Mouse (Mus musculus): ENCODE measurements around the gene Slfn8. TPM values are rescaled to one million over a fixed set of nuclear protein-coding genes. Genes with fewer than 3 reads are reported as not detected.
"Not testable (repeated sequence)": the region's sequence is repeated elsewhere in the genome, so short reads cannot be mapped to it uniquely, and the experiment has no call there.

Slfn8 gene
- under 1 TPM; 0.28 TPM for total RNA-seq (2021)

DNA sequence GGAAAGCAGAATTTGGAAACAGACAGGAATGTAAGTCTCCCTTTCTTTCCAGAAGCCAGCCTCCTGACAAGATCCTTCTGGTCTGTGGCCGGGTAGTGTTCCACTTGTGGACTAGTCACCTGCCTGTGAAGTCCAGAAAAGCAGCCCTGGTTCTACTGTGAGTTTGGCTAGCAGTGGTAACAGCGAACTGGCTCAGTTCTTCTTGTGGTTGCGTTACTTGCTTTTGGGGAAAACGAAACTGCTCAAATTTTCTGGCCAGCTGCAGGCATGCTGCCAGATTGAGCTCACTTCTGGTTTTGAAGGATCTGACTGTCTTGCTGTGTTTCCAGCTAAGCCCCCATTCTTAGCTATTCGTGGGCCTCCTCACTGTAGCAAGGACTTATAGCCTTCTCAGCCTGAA, at the start of gene Slfn8:
TSS of gene Slfn8 (minus strand) at position 190 of the 400 bp plus-strand sequence.
- intact Hi-C loops (cut with DNase I) = no loop called here
- DNase-seq (ENCODE audit: extremely low spot score in 1 of 2, low spot score in 2 of 2) = peak in 1 of 2 experiments; percentile 30

DNA sequence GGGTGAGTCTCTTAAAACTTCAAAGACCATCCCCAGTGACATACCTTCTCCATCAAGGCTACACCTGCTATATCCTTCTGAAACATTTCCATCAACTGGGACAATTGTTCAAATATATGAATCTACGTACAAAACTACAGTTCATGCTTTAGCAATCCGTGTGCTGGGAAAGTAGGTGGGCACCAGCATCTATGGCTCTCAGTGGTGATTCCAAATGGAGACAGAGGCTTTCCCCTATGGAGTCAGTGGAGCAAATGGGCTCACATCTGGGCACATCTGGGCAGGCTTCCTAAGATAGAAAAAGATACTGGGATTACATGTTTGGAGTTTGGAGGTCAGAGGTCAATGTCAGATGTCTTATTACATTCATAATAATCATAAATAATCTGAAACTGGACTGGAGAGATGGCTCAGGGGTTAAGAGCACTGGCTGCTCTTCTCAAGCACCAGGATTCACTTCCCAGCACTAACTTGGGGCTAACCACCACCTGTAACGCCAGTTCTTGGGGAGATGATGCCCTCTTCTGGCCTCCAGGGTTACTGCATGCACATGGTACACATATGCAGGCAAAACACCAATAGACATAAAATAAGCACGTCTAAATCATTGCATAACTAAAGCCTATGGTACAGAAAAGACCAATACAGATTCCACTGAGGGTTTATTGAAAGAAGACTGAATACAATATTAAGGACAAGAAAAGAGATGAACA, 47.5 kb upstream of the Slfn8 start:
- DNase-seq (ENCODE audit: extremely low spot score in 1 of 2, low spot score in 2 of 2) = no peak
- intact Hi-C loops (cut with DNase I) = no loop called here

DNA sequence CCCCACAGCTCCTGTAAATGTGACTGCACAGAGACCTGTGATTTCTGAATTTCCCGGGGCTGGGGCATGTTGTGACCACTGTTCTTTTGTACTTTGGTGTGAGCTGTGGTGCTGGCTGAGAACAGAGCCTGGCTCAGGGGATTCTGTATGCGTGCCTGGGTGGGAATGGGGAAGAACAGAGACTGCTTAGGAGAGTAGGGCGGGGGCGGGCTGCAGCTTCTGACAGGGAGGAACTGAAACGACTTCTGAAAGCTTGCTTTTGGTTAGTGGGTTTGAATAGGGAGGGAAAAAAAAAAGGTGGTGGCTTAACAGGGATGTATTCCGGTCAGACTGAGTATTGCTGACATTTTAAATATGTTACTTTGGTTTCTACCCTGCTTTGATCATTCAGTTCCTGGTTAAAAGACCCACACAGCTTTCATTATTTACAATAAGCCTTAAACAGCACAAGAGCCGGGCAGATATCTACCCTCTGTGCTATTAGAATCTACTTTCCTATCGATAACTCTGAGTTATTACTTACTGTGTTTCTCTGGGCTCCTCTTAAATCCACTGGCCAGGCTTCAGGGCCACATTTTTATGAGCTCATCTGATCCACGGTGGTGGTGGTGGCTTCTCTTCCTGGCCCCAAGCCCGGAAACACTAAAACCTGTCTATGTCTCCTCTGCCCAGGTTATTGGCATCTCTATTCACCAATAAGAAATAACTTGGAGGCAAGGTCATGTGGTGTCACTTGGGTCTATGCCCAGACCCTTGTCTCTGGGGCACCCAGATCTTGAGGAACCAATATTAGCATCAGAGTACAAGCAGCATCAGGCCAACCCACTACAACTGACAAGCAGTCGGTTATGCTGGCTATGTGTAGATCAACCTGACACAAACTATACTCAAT, 46.3 kb upstream of the Slfn8 start:
- DNase-seq (ENCODE audit: extremely low spot score in 1 of 2, low spot score in 2 of 2) = peak in 1 of 2 experiments; percentile 25
- intact Hi-C loops (cut with DNase I) = no loop called here

DNA sequence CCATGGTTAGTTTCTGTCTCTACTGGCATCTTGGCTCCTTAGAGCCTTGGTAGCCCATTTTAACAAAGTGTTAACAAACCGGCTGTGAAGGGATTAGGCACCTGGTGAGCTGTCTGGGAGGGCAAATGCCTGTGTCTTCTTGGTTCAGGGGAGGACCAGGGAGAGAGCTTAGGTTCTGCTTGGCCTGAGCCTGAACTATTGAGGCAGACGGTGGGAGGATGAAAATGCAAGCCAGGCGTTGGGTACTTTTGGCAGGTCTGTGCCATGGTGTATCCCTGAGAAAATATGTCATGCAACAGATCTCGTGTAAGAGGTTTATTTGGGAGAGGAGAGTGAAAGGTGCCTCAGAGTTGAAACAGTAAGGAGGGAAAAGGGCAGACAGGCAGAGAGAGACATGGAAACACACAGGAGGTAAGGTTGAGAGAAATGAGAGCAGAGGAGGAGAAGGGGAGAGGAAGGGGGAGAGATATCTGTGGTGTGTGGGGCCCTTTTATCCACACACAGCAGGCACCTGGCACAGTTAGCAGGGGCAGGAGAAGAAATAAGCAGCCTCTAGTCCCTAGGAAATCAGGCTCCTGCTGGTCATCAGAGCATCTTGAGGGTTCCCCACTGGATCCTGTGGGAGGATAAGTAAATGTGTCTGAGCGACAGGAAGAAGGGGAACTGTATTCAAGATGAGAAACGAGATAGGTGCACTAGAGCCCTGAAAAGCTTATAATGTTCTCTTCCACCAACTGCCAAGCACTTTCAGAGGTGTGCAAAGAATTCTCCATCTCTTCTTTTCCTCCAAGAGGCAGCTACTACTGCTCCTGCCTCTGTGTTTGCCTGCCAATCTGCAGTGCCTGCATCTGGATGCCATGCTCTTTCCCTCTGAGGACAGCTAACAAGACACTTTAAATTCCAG, 45.1 kb upstream of the Slfn8 start:
- DNase-seq (ENCODE audit: extremely low spot score in 1 of 2, low spot score in 2 of 2) = no peak
- intact Hi-C loops (cut with DNase I) = no loop called here

DNA sequence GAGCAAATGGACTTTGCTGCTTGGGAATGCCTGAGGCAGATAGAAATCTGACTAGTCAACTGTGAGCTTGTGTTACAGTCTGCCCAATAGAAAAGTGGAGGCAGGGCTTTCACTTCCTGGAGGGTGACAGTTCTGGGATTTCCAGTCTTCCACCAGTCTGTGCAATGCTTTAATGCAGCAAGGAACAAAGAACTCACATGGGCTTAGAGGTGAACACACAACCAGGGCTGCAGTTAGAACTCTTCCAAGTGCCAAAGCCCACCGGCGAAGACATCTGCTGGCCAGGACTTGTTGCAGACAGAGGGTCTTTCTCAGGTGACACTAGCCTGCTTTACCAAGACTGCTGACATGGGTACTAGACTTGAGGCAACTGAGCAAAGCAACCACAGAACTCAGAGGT, 44.3 kb upstream of the Slfn8 start, which contains the start of gene Slfn2:
TSS of gene Slfn2 (plus strand) at position 167 of the 400 bp plus-strand sequence.
- intact Hi-C loops (cut with DNase I) = no loop called here

DNA sequence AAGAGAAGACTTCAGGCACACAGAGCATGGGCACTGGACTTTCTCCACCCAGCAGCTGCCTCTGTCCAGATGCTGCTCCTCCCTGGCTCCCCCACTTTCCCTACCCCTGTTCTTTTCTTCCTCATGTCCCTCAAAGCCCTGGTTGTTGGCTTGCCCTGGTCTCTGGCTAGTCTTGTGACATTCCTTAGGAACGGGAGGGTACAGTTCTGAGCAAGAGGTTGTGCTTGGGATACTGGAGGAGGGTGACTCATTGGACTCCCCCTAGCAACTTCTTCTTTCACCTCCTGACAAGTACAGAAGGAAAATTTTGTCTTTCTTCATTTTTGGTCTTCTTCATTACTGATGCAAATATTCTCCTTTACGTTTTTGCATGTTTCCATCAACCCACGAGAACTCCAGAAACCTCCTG, 43.3 kb upstream of the Slfn8 start:
- DNase-seq (ENCODE audit: extremely low spot score in 1 of 2, low spot score in 2 of 2) = no peak
- intact Hi-C loops (cut with DNase I) = no loop called here

More for the DNA sequence above, 44.3 kb upstream of the Slfn8 start, which contains the start of gene Slfn2:
- no peak for DNase-seq (ENCODE audit: extremely low spot score in 1 of 2, low spot score in 2 of 2)

DNA sequence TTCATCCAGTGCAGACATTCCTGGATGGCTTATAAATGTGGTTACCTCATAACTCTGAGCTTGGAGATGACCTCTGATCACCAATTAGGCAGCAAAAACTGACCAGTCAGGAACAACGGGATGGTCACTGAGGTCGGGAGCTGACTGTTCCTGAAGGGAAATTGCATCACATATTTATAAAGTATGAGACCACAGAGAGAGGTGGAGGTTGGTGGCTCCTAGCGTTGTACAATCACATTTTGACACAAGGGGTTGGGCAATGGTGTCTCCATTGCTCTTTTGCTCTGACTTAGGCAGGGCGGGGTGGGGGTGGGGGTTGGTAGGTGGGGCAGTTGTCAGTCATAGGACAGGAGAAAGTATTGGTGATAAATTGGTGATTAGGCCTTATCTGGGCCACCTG, 42.5 kb upstream of the Slfn8 start:
- DNase-seq (ENCODE audit: extremely low spot score in 1 of 2, low spot score in 2 of 2) = no peak

DNA sequence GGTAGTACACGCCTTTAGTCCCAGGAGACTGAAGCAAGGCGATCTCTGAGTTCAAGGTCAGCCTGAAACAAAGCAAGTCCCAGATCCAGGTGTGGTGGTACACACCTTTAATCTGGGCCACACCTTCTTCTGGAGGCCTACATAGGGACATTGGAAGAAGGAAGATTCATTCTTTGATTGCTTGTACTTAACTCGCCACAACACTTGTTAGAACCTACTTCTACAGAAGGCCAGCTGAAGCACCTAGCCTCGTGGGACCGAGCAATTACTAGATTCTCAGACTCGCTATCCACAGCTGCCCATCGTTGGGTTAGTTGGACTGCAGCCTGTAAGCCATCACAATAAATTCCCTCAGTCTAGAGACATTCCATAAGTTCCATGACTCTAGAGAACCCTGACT, 41.2 kb upstream of the Slfn8 start:
- intact Hi-C loops (cut with DNase I) = no loop called here
- no peak for DNase-seq (ENCODE audit: extremely low spot score in 1 of 2, low spot score in 2 of 2)

More for the DNA sequence above, 42.5 kb upstream of the Slfn8 start:
- intact Hi-C loops (cut with DNase I) = no loop called here

DNA sequence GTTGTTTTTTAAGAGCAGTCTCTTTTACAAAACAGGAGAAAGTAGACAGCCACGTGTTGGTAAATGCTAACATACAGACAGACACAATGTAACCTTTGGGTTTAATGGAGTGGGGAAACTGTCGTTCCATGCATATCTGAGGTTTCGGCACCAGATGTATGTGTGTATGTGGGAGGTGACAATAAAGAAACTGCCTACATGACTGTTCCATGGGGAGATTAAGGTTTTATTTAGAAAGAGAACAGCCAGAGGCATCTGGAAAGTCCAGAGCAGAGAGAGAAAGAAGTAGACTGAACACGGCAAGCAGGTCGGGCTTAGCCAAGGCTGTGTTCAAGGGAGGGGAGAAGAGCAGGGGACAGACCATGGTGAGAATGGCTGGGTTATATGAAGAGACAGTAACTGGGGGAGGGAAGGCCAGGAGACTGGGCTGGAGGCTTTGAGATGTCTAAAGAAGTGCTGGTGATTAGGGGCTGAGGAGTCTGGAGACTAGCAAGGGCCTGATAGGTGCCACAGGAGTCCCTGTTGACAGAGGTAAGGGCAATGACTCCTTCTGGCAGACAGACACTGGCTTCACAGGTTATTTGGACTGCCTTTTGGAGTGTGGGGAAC, 39.9 kb upstream of the Slfn8 start:
- no peak for DNase-seq (ENCODE audit: extremely low spot score in 1 of 2, low spot score in 2 of 2)
- intact Hi-C loops (cut with DNase I) = no loop called here

DNA sequence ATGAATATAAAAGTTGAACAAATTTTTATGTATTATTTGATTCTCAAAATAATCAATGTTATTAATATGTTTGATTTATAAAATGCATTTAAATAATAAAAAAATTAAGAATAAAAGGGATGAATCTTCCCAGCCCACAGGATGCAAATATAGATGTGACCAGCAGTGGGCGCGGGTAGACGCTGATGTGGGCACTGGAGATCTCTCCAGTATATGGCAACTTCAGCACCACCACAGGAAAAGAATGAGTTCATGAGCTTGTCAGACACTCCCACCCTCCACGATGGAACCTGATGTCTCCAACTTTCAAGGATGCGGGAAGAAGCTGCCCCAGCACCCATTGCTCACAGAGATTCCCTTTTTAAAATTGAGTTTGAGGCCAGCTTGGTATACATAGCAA, 37.3 kb upstream of the Slfn8 start:
- intact Hi-C loops (cut with DNase I) = no loop called here

DNA sequence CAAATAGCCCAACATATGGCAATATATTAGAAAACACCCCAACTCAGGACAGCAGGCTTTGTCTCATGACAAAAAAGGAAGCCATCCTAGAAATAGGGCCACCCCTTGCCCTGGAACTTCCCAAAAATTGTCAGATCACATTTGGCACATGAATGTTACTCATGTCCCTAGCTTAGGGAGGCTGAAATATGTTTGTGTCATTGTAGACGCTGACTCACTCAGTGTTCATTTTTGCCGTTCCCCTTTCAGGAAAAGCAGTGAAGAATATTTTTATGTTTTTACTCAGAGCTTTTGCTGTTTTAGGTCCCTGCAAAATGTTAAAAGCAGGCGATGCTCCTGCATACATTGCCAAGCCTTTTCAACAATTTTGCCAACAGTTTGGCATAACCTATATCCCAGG, 25.0 kb upstream of the Slfn8 start:
- intact Hi-C loops (cut with DNase I) = no loop called here
- DNase-seq (ENCODE audit: extremely low spot score in 1 of 2, low spot score in 2 of 2) = no peak

More for the DNA sequence above, 37.3 kb upstream of the Slfn8 start:
- peak in 1 of 2 experiments; percentile 53 for DNase-seq (ENCODE audit: extremely low spot score in 1 of 2, low spot score in 2 of 2)

DNA sequence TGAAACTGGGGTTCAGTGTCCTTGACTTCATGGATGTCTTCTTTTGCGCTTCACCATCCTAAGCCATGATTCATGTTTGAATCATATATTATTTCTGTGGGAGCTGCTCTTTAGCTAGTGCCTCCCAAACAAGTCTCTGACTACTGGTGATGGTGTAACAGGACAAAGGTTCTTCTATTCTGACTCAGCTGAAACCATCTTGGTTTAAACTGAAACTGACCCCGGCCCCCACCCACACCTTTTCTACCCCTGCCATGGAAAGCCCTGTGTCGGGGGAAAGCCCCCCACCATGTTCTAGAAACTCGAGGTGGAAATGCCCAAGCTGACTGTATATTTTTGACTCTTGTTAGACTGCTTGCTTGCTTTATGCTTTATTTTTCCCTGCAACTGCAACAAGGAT, 23.3 kb upstream of the Slfn8 start:
- no peak for DNase-seq (ENCODE audit: extremely low spot score in 1 of 2, low spot score in 2 of 2)
- intact Hi-C loops (cut with DNase I) = no loop called here

DNA sequence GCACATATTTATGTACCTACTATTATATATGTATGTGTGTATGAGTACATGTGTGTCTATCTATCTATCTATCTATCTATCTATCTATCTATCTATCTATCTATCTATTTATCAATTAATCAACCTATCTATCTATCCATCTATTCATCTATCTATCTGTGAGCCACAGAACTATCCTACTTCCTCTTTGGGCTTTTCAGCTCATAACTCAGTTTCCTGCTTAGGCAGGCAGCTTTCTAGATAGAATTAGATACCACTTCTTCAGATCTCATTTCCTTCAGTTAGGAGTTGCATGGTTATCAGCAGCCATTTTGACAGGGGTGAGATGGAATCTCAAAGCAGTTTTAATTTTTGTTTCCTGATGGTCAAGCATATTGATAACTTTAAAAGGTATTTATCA, 20.4 kb upstream of the Slfn8 start:
- DNase-seq (ENCODE audit: extremely low spot score in 1 of 2, low spot score in 2 of 2) = no peak

DNA sequence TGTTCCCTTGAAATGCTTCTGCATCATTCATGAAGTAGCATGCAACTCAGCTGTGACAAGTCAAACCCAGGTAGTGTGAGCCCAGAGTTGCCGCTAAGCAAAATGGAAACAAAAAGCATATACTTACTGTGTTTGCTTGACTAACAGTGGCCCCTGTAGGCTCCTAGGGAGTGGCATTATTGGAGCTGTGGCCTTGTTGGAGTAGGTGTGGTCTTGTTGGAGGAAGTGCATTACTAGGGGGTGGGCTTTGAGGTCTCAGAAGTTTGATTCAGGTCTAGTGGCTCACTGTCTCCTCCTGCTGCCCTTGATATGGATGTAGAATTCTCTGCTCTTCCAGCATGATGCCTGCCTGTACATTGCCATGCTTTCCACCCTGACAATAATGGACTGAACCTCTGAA, 19.7 kb upstream of the Slfn8 start:
- intact Hi-C loops (cut with DNase I) = no loop called here
- DNase-seq (ENCODE audit: extremely low spot score in 1 of 2, low spot score in 2 of 2) = no peak

More for the DNA sequence above, 20.4 kb upstream of the Slfn8 start:
- intact Hi-C loops (cut with DNase I) = no loop called here

DNA sequence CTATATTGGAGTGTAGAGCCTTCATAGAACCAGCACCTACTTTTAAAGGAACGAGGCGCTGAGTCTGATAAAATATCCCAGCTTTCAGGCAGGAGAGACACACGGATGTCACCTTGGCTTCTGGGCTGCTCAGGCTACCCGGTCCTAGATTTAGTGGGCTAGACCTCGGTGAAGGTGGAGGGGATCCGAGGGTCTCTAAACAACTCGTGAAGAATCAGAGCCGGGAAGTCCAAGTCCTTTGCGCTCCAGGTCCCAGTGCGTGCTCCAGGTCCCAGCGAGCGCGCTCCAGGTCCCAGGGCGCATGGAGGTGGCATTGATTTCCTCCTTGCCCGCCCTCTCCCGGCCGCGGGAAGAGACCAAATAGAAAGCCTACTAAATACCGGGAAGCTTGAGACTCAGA, 19.2 kb upstream of the Slfn8 start:
- intact Hi-C loops (cut with DNase I) = no loop called here

DNA sequence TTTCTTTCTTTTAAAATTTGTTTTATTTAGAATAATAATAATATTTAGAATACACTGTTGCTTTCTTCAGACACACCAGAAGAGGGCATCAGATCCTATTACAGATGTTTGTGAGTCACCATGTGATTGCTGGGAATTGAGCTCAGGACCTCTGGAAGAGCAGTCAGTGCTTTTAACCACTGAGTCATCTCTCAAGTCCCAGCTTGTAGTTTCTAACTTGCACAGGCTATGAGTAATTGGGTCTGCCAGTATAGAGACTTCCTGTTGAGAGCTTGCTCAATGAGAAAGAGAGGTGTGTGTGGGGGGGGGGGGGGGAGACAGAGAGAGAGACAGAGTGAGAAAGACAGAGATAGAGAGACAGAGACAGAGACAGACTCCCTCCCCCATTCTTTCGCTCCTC, 18.5 kb upstream of the Slfn8 start:
- DNase-seq (ENCODE audit: extremely low spot score in 1 of 2, low spot score in 2 of 2) = no peak
- intact Hi-C loops (cut with DNase I) = no loop called here

More for the DNA sequence above, 19.2 kb upstream of the Slfn8 start:
- no peak for DNase-seq (ENCODE audit: extremely low spot score in 1 of 2, low spot score in 2 of 2)

DNA sequence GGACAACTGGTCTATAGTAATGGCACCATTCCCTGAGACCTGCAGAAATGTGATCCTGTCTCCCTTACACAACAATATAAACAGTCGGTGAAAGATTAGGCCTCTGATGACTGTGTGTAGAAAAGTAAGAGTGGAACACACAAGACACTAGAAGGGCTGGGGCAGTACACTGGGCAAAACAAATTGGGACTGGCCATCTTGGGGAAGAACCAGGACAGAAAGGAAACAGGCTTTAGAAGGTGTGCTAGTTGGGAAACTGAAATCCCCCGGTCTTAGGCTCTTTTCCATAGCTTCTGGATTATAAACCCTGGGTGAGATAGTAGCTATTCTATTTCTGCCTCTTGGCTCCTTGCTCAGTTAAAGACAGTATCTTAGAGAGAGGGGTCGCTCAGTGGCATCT, 18.1 kb upstream of the Slfn8 start:
- DNase-seq (ENCODE audit: extremely low spot score in 1 of 2, low spot score in 2 of 2); intact Hi-C loops (cut with DNase I): not testable (repeated sequence)
